Mouse (Mus musculus) embryonic fibroblast, embryonic 13.5 days (primary cell): ENCODE measurements around the gene Sh2d1b2.

Experiments used
- CTCF ChIP-seq: IDR thresholded peaks from 2 replicates; pipeline ENCODE4 v1.5.1; 2011; ENCODE audit warnings: mild to moderate bottlenecking, control low read depth, low read length, moderate library complexity, borderline replicate concordance; ENCODE audit not compliant: insufficient read depth
- POLR2A ChIP-seq: IDR thresholded peaks from 2 replicates; pipeline ENCODE4 v1.6.1; 2011; ENCODE audit warnings: low read depth, mild to moderate bottlenecking, control low read depth, low read length, moderate library complexity

GRCm38 (mm10) chr1:170302456-170302855 is 69.9 kb downstream of the Sh2d1b2 start:
- TF ChIP-seq CTCF (no peak), POLR2A (no peak)
